Mouse (Mus musculus) thymus, postnatal 4 days (tissue): Measurements from ENCODE around the gene Soga1.

Experiments used
- DNase-seq: peaks from one replicate; pipeline ENCODE4 v3.0.0; 2021

The Soga1 gene

GRCm38 (mm10) chr2:157028261-157028660, 50.8 kb downstream of the Soga1 start:
- no peak for DNase-seq

- no peak for DNase-seq
Observed at GRCm38 (mm10) chr2:157027106-157028008, 51.7 kb downstream of the Soga1 start.

GRCm38 (mm10) chr2:157021156-157021555, 57.9 kb downstream of the Soga1 start:
- DNase-seq = no peak

GRCm38 (mm10) chr2:157019228-157019627, 59.8 kb downstream of the Soga1 start:
- no peak for DNase-seq

GRCm38 (mm10) chr2:157016529-157017270, 62.4 kb downstream of the Soga1 start:
- no peak for DNase-seq

- no peak for DNase-seq
Observed at GRCm38 (mm10) chr2:157012341-157012740, 66.7 kb downstream of the Soga1 start.

- DNase-seq = no peak
Observed at GRCm38 (mm10) chr2:157010634-157011310, 68.3 kb downstream of the Soga1 start.

GRCm38 (mm10) chr2:157010121-157010520, 68.9 kb downstream of the Soga1 start:
- no peak for DNase-seq

GRCm38 (mm10) chr2:157008509-157008908, 70.5 kb downstream of the Soga1 start:
- DNase-seq = no peak

GRCm38 (mm10) chr2:157007234-157007596, 71.8 kb downstream of the Soga1 start:
- DNase-seq = no peak

GRCm38 (mm10) chr2:157006511-157007233, 72.4 kb downstream of the Soga1 start, which contains the start of gene Dsn1:
Dsn1 (minus strand) TSS chr2:157007154.
- peak; percentile 95 for DNase-seq

GRCm38 (mm10) chr2:157002321-157002720, 76.7 kb downstream of the Soga1 start:
- DNase-seq = no peak

- no peak for DNase-seq
Observed at GRCm38 (mm10) chr2:156998263-156998662, 80.8 kb downstream of the Soga1 start.

GRCm38 (mm10) chr2:156996576-156996975, 82.5 kb downstream of the Soga1 start:
- peak; percentile 52 for DNase-seq

- DNase-seq = peak; percentile 98
Observed at GRCm38 (mm10) chr2:156991470-156992319, 87.4 kb downstream of the Soga1 start, which contains the start of gene Ndrg3. Ndrg3 (minus strand) TSS chr2:156992056.

- peak; percentile 51 for DNase-seq
Observed at GRCm38 (mm10) chr2:156990727-156991431, 88.2 kb downstream of the Soga1 start.

GRCm38 (mm10) chr2:156987316-156987715, 91.7 kb downstream of the Soga1 start:
- no peak for DNase-seq

GRCm38 (mm10) chr2:156982864-156983263, 96.2 kb downstream of the Soga1 start:
- no peak for DNase-seq

- no peak for DNase-seq
Observed at GRCm38 (mm10) chr2:156981291-156981690, 97.8 kb downstream of the Soga1 start.

GRCm38 (mm10) chr2:156980059-156980458, 99.0 kb downstream of the Soga1 start:
- no peak for DNase-seq

- no peak for DNase-seq
Observed at GRCm38 (mm10) chr2:156976711-156977110, 102.3 kb downstream of the Soga1 start.
